Mouse (Mus musculus) bone marrow macrophage, adult 2 months (primary cell): ENCODE measurements around the gene Arrdc3.

Experiments
- CTCF ChIP-seq: IDR thresholded peaks from 2 replicates; pipeline ENCODE4 v1.5.1; 2012; ENCODE audit warnings: low read depth, mild to moderate bottlenecking, low read length, moderate library complexity
- POLR2A ChIP-seq: IDR thresholded peaks from 2 replicates; pipeline ENCODE4 v1.6.1; 2012; ENCODE audit warnings: mild to moderate bottlenecking, low read depth, low read length, borderline replicate concordance

DNA sequence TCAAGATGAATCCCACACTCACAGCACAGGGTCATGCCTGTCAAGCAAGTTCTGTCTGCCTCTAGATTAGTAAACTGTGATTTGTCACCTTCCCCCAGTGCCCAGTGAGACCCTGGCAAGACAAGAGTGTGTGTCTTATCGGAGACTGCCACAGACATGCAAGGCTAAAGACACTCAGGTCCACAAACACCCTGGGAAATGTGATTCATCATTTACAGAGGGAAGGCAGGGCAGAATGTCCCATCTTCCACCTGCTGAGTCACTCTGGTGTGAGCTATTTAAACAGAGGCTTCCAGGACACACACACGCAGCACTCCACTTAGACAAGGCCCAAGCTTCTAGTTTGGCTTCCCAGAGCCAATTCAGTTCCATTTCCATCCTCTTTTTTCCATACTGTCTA lies 53.2 kb downstream of the Arrdc3 start:
- TF ChIP-seq CTCF = no peak
- TF ChIP-seq POLR2A = no peak
